Mouse (Mus musculus): ENCODE results near the gene Dpf3.
A peak's percentile ranks its signal among the peaks of the same experiment; 100 is the strongest.

Dpf3 gene

DNA sequence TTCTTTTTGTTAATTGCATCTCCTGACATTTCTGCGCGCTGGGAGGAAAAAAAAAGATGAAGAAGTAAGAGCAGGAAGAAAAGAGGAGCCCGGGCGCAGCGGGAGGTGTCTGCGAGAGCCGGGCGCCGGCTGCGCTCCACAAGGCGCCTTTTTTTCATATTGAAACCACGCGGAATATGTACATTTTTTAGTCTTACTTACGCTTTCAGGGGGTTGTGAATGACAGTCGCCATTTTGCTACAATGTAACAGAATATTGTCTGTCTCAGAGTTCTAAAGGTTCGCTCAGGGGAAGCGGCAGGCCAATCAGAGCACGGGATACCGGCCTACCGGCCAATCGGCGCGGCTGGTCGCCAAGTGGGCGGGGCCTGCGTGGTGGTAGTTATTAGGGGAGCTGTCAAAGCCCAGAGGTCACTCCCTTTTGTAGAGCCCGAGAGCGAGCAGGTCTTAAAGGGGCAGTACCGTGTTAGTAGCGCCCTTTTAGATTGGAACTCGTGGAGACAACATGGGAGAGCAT, at the start of gene Dpf3:
Gene Dpf3 (minus strand): TSS at position 241 of the 516 bp plus-strand sequence.
- peak; percentile 98 to 100 for DNase-seq (ENCODE audit: low spot score in 2 of 2)

DNA sequence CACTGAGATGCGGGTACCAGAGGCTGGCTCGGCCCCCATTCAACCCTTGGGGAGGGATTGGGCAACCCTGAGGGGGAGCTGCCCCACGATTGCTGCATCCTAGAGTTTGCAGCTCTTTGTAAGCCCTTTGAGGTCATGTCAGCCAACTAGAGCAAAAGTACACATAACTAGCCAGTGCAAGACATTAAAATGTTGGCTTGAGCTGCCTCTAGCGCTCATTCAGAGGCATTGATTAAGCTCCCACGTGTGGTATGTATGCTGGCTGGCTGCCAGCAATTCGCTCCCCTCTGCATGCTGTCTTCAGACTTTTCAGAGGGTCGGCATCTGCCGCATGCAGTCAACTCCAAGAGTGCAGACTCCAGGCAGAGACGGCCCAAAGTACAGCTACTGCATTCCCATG, 48.5 kb upstream of the Dpf3 start:
- peak in 1 of 2 experiments; percentile 49 for DNase-seq (ENCODE audit: low spot score in 2 of 2)

DNA sequence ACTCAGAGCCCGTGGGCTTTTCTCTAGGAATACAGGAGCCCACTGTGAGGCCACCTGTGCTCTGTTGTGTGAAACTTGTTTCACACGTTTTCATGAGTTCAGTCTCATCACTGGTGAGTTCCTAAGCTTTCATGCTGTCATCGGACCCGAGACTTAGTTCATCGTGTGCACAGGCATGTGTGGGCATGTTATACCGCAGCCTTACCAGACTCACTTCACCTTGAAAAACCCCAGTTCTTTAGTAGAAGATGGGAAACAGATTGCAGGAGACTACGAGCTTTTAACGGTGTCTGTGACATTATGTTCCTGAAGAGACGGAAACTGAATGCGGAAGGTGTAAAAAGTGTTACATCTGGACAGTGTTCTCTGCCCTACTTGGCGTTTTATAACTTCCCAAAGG, 47.9 kb upstream of the Dpf3 start:
- no peak for DNase-seq (ENCODE audit: low spot score in 2 of 2)

DNA sequence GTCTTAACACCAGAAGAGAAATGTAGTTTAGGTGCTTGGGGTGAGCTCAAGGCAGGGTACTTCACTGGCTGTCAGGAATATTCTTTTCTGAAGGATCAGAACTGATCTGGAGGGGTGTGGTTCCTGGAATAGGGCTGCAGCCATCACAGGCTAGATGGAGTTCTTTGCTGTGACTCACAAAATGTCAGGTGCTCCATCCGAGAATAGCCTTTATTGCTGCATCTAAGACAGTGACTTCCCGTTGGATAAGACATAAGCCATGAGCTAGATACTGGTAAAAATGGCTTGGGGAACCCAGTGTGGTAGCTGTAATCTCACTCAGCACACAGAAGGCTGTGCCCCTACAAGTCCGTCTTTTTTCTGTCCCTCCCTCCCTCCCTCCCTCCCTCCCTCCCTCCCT, 46.7 kb upstream of the Dpf3 start:
- DNase-seq (ENCODE audit: low spot score in 2 of 2), result no peak

DNA sequence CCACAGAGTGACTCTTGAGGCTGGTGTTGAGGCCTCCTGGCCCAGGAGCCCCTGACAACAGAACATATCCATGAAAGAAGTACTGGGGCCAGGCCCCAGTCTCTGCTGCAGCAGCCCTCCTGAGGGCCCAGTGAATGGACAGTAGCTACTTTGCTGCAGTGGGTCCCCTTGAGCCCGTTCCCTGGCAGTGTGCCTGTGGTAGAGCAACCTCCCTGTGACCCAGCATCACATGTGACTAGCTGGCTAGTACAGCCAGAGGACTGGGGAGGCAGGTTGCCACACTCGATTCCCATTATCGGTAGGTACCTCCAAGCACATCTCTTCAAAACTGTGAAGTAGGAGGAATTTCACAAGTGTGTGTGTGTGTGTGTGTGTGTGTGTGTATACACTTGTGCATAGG, 45.5 kb upstream of the Dpf3 start:
- DNase-seq (ENCODE audit: low spot score in 2 of 2), result no peak

DNA sequence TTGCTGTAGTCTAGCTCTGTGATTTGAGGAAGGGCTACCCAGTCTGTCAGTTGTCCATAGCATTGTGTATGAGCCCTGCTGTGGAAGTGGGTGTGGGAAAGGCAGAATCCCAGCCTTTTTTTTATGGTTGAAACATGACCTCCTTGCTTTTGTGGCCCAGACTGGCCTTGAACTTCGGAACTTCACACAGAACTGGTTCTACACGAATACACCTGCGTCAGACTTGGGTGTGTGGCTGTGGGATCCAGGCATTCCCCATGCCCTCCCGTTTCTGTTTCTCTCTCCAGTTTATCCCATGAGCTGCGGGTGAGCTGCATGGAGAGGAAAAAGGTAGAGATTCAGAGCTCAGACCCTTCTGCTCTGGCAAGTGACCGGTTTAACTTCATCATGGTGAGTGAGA, 44.5 kb upstream of the Dpf3 start:
- no peak for DNase-seq (ENCODE audit: low spot score in 2 of 2)

DNA sequence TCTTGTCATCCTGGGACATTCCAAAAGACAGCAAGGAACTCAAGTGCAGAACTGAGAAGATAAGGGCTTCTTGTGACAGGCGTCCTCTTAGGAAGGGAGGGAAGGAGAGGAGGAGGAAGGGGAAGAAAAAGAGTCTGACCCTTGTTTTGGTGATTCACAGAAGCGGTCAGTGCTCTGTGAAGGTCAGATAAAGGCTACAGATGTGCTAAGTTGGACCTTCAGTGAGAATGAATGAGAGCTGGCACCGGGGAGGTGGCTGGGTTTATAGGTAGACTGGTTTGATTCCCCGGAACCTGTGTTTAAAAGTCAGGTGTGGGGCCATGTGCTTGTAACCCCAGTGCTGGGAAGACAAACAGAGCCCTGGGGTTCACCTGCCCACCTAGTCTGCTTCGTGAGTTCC, 41.1 kb upstream of the Dpf3 start:
- no peak for DNase-seq (ENCODE audit: low spot score in 2 of 2)

DNA sequence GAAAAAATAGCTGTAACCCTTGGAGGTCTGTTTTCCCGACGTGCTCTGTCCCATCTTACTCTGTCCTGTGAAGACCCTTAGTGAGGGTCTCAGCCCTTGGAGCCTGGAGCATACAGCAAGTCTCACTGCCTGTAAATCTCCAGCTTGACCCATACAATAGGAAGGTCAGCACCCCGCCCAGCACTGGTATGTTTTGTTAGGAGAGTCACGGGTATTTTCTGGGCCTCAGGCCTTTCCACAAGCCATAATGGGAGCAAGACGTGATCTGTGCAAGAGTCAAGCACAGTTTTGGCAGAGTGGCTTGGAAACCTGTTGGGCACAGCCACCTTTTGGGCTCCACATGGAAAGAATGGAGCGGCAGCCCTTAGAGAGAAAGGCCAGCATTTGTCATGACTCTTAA, 40.3 kb upstream of the Dpf3 start:
- no peak for DNase-seq (ENCODE audit: low spot score in 2 of 2)

DNA sequence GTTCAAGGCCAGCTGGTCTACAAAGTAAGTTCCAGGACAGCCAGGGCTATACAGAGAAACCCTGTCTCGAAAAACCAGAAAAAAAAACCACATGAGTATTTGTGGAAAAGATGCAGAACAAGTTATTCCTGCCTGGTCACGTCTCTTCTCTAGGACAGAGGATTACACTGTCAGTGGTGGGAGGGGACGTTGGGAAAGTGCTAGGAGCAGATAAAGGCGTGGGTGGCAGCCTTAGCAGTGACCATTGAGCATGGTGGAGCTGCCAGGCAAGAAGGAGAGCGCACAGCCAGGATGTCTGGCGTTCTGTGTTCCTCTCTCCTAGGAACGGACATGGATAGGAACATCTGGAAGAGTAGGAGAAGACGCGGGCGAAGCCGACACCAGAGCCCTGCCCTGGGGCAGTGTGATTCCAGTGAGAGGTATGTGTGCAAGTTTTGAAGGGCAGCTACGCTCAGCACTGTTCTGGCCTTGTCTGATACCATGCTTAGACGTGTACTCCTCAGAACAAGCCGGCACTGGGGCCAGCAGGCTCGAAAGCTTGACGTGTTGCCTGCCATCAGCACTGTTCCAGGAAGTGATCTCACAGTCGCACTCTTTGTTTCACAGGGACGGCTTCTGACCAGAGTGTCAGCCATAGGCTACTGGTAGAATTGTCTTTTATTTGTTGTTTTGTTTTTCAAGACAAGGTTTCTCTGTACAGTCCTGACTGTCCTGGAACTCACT, 38.5 kb upstream of the Dpf3 start:
- DNase-seq (ENCODE audit: low spot score in 2 of 2), result no peak

DNA sequence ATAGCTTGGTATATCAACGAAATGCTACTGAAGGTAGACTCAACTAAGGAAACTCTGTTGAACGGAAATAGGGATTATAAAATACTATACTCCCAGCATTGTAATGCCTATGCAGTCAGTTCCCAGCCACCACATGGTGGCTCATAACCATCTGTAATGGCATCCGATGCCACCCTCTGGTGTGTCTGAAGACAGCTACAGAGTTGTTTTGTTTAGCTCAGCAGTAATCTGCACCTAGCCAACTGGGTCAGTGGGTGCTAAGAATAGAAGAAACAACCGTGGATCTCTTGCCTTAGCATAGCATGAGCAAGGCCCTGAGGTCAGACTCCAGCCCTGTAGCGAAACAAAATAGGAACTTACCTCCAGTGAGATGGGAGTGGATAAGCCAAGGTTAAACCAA, 36.8 kb upstream of the Dpf3 start:
- DNase-seq (ENCODE audit: low spot score in 2 of 2), result no peak

DNA sequence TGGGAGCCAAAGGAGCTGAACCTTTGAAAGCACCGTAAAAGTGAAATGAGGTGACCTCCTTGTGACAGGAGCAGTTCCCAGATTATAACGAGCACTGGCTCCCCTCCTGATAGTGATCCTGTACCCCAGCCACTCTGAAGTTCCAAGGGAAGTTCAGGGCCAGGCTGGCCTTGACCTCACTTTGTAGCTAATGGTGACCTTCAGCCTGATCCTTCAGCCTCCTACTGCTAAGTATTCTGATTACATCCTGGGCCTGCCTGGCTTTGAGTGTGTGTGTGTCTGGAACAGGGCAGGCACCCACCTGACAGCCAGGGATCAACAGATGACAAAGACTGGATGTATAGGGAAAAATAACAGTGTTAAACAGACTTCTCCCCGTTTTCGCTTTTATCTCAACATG, 36.4 kb upstream of the Dpf3 start:
- no peak for DNase-seq (ENCODE audit: low spot score in 2 of 2)

DNA sequence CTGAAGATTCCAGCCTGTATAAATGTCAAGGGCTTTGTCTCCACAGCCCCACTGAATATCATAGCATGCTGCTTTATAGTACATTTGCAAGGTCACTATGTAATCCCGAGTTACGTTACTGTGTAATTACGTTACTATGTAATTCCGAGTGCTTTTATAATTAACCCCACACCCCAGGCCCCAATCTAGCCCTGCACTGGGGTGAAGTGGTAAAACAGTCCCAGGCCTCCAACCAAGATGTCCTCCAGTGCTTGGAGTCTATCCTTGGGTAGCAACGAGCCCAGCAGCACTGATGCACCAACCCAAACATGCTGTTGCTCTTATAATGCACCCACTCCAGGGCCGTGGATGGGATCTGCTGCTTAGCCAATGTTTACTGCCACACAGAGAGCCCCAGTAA, 35.5 kb upstream of the Dpf3 start:
- no peak for DNase-seq (ENCODE audit: low spot score in 2 of 2)

DNA sequence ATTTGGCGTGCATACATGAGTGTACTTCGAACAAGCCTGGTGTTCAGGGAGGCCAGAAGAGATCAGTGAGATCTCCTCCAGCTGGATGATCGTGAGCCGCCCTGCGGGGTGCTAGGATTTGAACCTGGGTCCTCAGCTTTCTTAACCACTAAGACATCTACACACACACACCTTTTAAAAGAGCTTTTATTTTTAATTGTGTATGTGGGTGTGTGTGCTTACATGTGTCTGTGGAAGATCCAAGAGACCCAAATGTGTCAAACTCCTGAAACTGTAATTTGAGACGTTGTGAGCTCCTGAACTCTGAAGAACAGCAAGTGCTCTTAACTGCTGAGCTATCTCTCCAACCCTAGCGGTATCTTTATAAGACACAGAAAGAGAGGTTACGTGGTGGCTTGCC, 33.6 kb upstream of the Dpf3 start:
- no peak for DNase-seq (ENCODE audit: low spot score in 2 of 2)

DNA sequence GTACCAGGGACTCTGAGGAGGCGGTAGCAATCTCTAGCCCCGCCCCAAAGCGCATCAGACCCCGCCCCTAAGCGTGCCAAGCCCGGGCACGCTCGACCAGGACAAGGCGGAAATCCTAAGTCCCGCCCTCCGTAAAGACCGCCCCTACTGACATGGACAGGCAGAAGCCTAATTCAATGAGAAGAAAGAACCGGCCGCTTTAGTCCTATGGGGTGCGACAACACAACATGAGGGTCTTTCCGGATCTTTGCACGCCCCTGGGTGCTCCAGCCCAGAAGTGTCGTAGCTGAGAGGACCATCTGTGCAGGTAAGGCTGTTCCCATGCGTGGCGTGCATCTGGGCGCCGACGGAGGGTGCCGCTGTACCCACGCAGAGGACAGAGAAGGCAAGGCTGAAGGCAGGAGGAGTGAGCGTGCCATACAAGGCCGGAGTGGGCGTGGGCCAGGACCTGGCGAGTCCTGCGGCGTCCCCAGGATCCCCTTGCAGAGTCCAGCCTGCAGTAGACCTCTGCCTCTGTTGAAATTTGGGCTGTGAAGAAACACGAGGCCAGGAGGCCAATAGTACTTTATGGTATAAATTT, 32.9 kb upstream of the Dpf3 start, which contains the start of gene Dcaf4:
Gene Dcaf4 (plus strand): TSS at position 156 of the 580 bp plus-strand sequence.
- peak; percentile 87 to 94 for DNase-seq (ENCODE audit: low spot score in 2 of 2)

DNA sequence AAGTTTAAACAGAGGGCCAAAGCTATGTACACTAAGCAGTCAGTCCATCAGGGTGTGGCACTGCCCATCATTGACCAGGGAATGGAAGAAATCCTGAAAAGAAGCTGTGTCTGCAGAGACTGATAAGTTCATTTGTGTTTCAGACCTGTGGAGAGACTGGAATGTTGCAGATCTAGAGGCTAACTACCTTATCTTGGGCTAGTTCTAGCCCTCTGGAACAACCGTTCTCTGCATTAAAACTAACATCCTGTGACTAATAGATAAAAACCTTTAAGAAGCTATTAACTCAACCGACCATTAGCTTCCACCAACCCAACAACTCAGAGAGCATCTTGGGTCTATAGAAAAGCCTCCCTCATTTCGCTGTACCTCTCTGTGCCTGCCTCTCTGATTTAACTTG, 30.1 kb upstream of the Dpf3 start:
- DNase-seq (ENCODE audit: low spot score in 2 of 2), result no peak

DNA sequence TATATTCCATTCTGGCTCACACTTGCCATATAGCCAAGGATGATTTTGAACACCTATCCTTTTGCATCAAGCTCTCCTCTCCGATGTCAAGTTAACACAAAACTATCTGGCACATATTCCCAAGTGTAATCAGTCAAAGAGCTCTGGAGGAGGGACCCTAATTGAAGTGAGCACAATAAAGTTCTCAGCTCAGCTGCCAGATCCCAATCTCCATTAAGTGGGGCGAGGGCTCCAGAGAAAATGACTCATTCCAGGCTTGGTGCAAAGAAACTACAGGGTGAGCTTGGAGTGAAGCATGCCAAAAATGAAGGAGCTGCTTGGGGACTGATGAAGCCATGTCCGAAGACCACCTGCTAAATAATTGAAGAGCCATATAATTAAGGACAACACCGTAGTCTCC, 26.7 kb upstream of the Dpf3 start:
- no peak for DNase-seq (ENCODE audit: low spot score in 2 of 2)

DNA sequence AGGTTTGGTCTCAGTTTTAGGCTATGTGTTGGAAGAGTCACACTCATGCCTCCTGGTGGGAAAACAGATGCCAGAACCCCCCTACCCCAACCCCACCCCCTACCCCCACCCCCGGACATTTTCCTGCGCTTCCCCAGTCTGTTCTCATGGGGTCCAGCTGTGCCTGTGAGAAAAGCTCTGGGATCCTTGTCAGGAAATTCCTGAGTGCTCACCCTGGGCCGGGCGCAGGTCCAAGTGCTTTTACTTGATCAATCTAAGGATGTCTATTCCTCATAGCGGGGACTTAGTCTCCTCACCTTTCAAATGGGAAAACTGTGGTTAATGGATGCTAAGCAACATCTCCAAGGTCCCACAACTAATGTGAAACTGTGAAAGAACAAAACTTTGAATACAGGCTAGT, 25.7 kb upstream of the Dpf3 start:
- no peak for DNase-seq (ENCODE audit: low spot score in 2 of 2)

DNA sequence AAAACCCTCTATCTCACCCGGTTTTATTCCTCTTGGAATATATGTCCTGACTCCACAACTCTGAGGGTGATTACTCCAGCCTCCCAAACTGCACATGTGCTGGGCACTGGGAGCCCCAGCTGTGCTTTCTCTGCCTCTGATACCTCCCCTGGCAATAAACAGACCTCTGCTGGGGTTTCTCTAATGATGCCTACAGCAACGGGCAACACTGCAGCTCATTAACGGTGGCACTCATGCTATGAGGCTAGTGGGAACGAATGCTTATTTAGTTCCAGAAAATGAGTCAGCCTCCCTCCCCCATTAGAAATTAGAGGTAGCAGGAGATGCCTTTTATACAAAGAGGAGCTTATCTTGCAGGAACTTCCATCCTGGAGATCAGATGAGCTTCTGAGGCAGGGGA, 25.3 kb upstream of the Dpf3 start:
- DNase-seq (ENCODE audit: low spot score in 2 of 2), result no peak

DNA sequence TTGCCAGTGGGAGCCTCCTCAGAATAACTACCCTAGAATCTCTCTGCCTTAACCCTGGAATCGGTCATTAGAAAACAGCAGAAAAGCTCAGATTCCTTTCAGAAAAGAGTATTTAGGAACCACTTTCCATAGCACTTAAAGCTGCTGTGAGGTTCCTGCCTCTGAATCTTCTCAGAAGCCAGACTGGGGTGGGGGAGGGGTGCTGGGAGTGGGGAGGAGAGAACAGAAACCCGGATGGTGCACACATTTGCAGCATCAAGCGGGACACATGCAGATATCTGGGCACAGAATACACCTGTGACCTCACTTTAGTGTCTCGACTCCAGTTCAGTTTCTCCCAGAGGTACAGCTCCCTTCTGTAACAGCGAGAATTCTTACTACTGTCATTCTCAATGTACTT, 23.1 kb upstream of the Dpf3 start:
- no peak for DNase-seq (ENCODE audit: low spot score in 2 of 2)

DNA sequence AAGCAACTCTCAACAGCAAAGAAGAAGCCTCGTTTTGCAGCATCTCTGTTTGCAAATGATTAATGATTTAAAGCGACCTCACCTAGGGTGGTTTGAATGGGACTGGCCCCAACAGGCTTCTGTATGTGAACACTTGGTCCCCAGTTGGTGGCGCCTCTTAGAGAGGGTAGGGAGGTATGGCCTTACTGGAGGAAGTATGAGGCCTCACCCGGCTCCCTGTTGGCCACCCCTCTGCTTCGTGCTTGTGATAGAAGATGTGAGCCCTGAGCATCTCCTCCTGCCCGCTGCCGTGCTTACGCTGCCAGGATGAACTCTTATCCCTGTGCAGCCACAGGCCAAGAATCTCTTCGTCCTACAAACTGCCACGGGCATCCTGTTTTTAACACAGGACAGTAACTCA, 19.0 kb upstream of the Dpf3 start:
- DNase-seq (ENCODE audit: low spot score in 2 of 2), result no peak

DNA sequence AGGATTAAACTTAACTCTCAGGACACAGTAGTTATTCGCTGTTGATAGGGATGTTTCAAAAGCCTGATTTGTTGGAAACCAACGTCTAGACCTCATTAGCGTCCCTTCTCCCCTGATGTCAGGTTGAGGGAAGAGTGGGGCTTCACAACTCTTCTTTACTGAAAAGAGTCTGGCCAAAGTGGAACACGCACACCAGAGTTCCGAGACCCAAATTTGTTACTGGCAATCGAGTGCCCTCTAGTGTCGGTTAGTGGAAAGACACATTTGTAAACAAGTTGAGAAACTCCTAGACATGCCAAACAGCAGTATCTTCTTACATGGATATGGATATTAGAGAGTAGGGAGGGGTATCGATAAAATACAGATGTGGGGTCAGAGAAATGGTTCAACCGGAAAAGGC, 14.7 kb upstream of the Dpf3 start:
- DNase-seq (ENCODE audit: low spot score in 2 of 2), result peak in 1 of 2 experiments; percentile 68

DNA sequence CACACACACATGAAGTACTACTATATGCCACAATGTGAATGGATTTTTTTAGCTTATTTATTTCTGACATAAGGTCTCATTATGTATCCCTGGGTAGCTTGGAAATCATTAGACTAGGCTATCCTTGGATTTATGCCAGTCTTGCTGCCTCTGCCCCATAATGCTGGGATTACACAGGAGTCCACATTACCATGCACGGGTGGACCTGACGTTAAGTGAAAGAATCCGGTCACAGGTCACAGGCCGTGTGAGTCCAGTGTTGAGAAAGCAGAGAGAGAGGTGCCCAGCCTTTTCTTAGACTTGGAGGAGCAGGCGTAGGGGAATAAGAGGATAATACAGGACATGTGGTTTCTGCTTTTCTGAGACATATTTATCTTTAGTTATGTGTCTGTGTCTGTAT, 11.7 kb upstream of the Dpf3 start:
- DNase-seq (ENCODE audit: low spot score in 2 of 2), result no peak

DNA sequence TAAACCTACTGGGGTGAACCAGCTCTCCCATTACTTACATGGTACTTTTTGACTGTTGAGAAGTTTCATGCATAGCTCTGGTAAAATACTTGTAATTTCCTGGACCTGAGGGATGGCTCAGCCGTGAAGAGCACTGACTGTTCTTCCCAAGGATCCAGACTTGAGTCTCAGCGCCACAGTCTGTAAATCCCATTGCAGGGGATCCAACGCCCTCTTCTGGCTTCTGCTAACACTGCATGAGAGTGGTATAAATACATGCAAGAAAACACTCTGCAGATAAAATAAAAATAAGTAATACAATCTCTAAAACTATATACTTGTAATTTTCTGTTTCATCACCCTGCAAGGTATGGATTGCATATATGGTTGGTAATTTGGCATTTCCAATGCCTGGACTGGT, 10.4 kb upstream of the Dpf3 start:
- no peak for DNase-seq (ENCODE audit: low spot score in 2 of 2)

DNA sequence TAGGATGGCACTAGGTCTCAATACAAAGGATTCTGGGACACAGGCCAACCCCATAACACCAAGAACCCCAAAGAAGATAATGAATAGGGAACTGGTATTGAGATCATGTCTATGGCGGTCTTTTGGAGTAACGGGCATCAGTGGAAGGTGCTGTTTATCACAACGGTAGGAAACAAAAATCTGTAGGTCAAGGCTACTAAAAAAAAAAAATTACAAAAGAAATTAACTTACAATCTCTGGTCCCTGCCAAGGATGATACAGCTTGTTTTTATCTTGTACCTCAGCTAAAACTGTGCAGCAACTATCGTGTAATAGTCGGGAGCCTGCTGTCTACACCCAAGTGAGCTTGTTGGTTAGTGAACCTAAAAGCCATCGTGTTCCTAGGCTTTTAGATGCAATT, 9.2 kb upstream of the Dpf3 start:
- no peak for DNase-seq (ENCODE audit: low spot score in 2 of 2)

Measured in cerebellum, postnatal 4 days (tissue).